Mouse (Mus musculus) urinary bladder, adult 18-20 months (tissue): ENCODE measurements around the gene Ninj2.
A peak's percentile ranks its signal among the peaks of the same experiment; 100 is the strongest.

Experiments used
- DNase-seq, 2 experiments: peaks; one replicate each; pipeline ENCODE4 v3.0.0; 2022; ENCODE audit warnings: low spot score in 2 of 2, mixed read lengths in 2 of 2

Gene Ninj2

GRCm38 (mm10) chr6:120134748-120135147 lies 41.6 kb downstream of the Ninj2 start:
- DNase-seq, result no peak

GRCm38 (mm10) chr6:120145439-120145838 lies 52.3 kb downstream of the Ninj2 start:
- DNase-seq, result no peak

- DNase-seq, result no peak
These were observed 53.5 kb downstream of the Ninj2 start for GRCm38 (mm10) chr6:120146676-120147075.

DNA sequence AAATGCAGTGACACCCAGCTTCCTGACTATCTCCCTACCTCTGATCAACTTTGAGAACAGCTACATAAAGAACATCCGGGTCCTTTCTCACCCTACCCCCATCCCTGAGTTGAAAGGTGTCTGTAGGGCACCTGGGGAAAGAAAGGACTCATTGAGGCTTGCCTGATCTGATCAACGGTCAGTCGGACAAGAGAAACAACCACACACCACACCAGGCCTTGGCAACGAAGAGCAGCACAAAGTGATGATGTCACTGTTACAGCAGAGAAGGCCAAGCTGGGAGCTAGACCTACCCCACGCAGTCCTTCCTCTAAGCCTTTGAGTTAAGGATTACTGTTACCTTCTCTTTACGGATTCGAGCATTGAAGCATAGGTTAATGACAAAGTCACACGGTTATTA lies 54.3 kb downstream of the Ninj2 start:
- no peak for DNase-seq

GRCm38 (mm10) chr6:120148716-120149392 lies 55.7 kb downstream of the Ninj2 start:
- DNase-seq, result no peak

DNA sequence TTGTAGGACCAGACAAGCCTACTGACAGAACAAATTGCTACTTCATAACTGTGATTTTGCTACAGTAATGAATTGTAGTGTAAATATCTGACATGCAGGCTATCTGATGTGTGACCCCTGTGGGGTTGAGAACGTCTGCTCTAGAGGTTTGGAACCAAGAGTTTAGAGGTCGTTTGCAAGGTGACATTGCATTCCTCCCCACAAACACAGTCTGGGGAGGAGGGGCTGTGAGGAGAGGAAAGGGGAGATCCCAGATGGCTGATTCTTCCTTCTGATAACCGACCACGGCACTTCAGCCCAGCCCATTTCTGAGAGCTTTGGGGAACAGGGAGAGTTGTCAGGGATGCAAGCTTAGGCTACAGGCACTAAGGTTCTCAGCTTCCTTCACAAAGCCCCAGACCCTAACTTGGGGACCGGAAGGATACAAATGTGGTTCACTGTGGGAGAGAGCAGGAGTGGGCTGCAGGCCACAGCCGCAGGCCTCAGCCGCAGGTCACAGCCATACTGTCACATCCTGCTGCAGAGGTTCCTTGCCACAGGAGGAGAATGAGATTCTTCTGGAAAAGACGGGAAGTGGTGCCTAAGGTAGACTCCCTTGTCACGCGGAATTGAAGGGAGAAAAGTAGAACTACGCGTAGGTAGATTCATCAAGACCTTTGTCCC lies 56.4 kb downstream of the Ninj2 start:
- DNase-seq, result no peak

GRCm38 (mm10) chr6:120150206-120150605 lies 57.1 kb downstream of the Ninj2 start:
- no peak for DNase-seq

DNA sequence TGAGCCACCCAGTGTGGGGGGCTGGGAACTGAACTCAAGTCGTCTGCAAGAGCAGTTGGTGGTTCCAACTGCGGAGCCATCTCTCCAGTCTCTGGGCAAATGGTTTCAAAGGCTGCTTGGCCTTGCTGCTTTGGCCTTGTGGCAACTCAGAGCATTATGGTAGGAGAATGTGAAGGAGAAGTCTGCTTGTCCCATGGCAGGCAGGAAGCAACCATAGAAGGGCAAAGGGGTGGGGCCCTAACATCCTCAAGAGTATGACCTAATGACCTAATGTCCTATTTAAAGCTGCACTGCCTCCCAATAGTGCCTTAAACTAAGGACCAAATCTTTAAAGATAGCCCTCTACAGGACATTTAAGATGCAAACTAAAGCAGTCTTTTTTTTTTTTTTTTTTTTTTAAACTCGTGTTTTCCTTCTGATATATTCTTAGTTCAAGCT lies 58.5 kb downstream of the Ninj2 start:
- DNase-seq, result no peak

DNA sequence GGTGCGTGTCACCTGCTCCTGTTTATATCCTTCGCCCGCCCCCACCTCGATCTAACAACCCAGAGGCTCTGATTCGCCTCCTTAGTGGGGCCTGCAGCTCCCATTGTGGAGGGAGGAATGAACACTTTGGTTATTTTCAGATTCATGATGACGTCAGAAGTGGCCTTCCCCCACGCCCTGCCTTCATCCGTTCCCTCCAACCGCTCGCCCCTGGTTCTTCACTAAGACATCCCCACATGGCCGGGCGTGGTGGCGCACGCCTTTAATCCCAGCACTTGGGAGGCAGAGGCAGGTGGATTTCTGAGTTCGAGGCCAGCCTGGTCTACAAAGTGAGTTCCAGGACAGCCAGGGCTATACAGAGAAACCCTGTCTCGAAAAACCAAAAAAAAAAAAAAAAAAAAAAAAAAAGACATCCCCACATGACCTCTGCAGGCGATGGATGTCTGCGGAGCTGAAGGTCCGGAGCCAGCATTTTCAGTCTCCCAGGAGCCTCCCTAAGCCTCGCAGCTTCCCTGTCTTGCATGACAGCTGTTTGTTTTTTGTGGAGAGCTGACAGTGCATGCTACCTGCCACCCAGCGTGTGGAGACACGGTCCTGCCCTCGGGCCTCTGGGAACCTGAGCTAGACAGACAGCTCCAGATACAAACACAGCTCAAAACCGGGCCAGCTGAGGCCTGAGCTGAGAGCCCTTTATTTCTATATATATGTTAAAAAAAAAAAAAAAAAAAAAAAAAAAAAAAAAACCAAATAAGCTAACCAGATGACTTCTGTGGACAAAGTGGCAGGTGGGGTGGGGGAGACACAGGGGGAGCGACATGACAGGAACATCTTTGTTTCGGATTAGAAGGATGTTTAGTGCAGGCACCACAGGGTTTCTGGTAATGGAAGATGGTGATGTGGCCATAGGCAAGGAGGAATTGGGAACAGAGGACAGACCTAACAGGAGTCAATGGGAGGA lies 59.9 kb downstream of the Ninj2 start:
- no peak for DNase-seq

DNA sequence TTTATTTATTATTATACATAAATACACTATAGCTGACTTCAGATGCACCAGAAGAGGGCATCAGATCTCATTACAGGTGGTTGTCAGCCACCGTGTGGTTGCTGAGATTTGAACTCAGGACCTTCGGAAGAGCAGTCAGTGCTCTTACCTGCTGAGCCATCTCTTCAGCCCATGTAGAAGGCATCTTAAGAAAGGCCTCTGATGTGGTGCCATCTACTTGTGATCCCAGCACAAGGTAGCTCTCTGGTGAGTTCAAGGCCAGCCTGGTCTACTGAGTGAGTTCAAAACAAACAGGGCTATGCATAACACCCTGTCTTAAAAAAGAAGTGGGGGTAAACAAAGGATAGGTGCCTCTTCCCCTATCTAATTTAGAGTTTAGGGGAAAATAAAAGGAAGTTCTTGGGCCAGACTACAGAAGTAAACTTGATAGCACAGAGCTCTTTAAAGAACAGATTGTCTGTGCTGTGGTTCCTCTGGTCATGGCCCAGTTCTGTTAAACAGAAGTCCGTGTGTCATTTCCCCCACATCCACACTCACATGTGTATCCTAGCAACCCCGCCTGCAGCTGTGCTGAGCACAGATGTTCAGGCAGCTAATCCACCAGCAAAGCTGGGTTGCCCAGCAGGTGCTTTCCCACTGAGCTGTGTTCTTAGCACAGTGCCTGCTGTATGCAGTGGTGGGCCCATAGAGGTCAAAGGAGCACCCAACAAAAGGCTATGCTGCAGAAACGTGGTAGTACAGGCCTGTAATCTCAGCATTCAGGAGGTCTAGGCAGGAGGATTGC lies 61.6 kb downstream of the Ninj2 start:
- peak in 1 of 2 experiments; percentile 25 for DNase-seq

DNA sequence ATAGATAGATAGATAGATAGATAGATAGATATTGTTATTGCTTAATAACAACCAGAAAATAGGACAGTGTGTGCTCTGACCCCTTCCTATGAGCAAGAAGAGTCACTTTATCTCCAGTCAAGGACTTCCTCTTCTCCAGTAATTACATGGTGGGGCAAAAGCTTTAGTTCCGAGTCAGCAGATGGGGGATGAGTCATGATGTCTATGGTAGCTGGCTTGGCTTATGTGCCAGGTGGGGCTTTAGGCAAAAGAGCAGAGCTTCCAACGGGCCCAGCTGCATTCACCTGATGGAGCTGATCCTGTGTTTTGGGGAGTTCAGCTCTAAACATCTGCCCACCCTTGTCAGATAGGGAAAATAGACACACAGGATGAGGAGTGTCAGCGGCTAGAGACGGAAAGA lies 62.4 kb downstream of the Ninj2 start:
- no peak for DNase-seq

DNA sequence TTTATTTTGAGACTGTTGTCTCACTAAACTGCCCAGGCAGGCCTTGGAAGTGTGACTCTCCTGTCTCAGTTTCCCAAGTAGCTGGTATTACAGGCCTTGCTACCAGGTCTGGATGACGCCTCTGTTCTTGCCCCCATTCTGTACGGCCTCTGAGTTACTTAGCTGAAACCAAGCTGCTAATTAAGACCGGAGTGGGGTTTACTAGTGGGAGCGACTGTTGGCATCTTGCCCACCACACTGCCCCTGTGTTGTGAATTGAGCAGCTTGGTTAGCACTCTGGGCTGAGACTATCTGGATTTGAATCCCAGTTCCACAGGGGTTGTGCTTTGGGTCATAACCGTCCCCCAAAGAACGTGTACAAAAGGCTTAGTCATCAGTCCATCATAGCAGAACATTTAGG lies 64.3 kb downstream of the Ninj2 start:
- no peak for DNase-seq

DNA sequence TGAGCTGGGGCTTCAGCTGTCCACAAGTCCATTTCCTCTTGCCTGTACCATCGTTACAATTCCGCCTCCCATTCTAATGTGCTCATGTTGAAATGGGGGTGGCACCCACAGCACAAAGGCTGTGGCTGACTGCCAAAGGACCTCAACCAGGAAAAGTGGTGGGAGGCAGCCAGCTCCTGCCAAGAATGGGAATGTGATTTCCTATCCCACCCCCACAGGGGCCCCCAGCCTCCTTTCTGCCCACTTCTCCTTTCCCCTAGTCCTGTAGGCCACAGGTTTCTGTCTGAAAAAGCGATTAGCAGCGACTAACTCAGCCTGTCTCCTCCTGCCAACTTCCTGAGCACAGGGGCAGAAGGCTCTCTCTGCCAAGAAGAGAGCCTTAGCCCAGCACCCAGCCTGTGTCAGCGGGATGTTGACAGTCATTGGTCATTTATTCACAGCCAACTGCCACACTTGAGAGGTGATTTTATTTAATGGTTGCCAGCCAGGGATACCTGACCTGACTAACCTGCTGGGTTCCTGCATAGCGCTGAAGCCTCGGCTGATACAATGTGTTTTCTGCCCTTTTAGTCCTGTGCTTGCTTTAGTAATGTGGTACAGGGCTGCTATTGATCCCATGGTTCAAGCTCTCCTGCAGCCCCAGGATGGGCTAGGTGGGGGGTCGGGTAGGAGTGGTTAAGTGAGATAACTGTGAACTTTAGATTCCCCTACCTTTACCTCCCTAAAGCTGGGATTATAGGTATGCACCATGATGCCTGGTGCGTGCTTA lies 66.2 kb downstream of the Ninj2 start:
- peak in 1 of 2 experiments; percentile 23 for DNase-seq

DNA sequence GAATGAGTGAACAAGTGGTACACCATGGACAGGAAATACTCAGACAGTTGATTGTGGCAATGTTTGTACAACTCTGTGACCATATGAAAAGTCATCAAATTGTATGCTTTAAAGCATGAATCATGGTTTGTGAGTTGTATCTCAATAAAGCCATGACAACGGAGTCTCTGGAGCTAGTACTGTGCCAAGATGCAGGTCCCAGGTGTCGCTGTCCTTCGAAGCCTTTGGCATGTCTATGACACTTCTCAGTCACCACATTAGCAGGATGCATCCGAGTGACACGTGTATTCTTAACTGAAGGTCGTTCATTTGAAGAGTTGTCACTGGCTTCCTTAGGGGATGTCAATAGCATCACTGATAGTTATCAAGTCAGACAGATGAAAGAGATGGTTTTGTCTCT lies 69.8 kb downstream of the Ninj2 start:
- DNase-seq, result no peak

- DNase-seq, result no peak
These were observed 71.6 kb downstream of the Ninj2 start for GRCm38 (mm10) chr6:120164765-120165164.

DNA sequence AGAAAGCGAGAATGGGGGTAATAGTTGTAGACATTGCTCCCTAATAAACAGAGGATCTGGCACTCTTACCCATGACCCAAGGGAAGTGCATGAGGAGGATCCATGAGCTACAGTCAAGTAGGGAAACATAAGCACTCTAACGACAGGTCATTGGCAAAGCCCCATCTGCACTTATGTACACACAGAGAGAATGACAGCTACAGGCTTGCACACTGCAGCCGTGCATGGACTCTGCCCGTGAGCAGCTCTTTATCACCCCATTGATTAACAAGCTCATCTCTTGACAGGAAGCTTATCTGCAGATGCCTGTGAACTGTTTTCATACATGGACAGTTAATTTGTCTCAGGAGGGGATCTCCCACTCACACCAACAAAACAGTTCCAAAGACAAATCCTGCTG lies 74.4 kb downstream of the Ninj2 start:
- DNase-seq, result no peak

DNA sequence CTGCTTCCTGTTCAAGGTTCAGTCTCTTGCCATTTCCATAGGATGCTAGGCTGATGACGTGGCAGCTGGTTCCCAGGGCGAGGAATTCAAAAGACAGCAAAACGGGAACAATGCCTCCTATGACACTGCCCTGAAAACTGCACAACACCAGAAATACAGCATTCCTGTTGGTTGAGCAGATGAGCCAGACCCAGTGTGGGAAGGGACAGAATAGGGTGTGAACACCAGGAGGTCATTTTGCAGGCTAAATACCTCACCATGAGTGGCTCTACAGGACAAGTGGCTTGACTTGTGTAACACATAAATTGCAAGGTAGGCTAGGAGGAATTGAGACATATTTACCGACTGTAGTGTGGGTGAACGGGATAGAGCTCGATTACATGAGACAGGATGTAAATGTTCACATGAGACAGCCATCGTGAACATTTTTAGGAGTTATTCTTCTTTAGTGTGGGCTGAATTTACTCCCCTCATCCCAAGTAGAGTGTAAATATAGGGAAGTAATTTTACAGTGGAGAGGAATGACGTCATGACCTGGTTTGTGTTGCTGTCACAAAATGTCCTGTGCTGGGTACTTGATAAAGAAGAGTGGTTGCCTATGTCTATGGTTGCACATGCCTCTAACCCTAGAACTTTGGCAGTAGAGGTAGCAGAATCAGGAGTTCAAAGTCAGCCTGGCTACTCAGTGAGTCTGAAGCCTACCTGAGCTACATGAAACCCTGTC lies 79.3 kb downstream of the Ninj2 start:
- DNase-seq, result no peak

GRCm38 (mm10) chr6:120174028-120174601 lies 81.0 kb downstream of the Ninj2 start:
- DNase-seq, result no peak

- DNase-seq, result no peak
These were observed 81.5 kb downstream of the Ninj2 start for GRCm38 (mm10) chr6:120174602-120175115.

DNA sequence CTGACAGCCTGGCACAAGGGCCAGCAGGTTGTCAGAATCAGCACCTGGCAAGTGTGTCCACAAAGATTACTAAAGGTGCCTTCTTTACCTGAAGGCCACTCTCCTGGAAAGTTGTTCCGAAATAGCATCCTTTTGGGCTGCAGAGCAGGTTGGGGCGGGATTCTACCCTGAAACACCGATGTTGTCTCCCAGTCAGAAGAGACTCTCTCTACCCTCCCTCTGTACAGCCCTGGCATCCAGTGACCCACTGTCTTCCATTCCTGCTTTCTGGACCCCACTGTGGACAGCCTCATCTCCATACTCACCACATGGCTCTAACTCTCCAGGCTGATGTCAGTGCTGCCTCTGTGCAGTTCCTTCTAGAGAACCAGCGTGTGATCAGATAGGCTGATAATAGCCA lies 82.5 kb downstream of the Ninj2 start:
- no peak for DNase-seq
